Mouse (Mus musculus) hindbrain, embryonic 13.5 days (tissue): ENCODE measurements around the gene Slc22a16. TPM values are rescaled to one million over a fixed set of nuclear protein-coding genes. Genes with fewer than 3 reads are reported as not detected.
"Not testable (repeated sequence)": the region's sequence is repeated elsewhere in the genome, so short reads cannot be mapped to it uniquely, and the experiment has no call there.

Experiments used
- ATAC-seq: fragments of 200-750 bp; cut with Nextera tagmentation; 2 replicates; pipeline ENCODE4 v1.8.0; 2017; ENCODE audit warnings: moderate TSS enrichment; ENCODE audit not compliant: low FRiP score
- H3K27ac ChIP-seq: fragments of 300-500 bp; sonication (generic); 2 replicates; pipeline ENCODE4 v1.5.1; 2015; ENCODE audit warnings: inconsistent platforms, mild to moderate bottlenecking, moderate library complexity
- H3K27me3 ChIP-seq: fragments of 300-500 bp; sonication (generic); 2 replicates; pipeline ENCODE4 v1.6.1; 2015; ENCODE audit warnings: mild to moderate bottlenecking, inconsistent platforms
- H3K36me3 ChIP-seq: fragments of 300-500 bp; sonication (generic); 2 replicates; pipeline ENCODE4 v1.6.1; 2015; ENCODE audit warnings: mild to moderate bottlenecking, inconsistent platforms
- H3K4me1 ChIP-seq: fragments of 300-500 bp; sonication (generic); replicated peaks from 2 replicates; pipeline ENCODE4 v1.6.1; 2015; ENCODE audit warnings: inconsistent platforms
- H3K4me2 ChIP-seq: fragments of 300-500 bp; sonication (generic); 2 replicates; pipeline ENCODE4 v1.6.1; 2015; ENCODE audit warnings: inconsistent platforms, mild to moderate bottlenecking, moderate library complexity
- H3K4me3 ChIP-seq: fragments of 300-500 bp; sonication (generic); 2 replicates; pipeline ENCODE4 v1.5.1; 2015; ENCODE audit warnings: mild to moderate bottlenecking, inconsistent platforms
- H3K9ac ChIP-seq: fragments of 300-500 bp; sonication (generic); 2 replicates; pipeline ENCODE4 v1.6.1; 2015; ENCODE audit warnings: mild to moderate bottlenecking, inconsistent platforms
- H3K9me3 ChIP-seq: fragments of 300-500 bp; sonication (generic); 2 replicates; pipeline ENCODE4 v1.6.1; 2016; ENCODE audit warnings: inconsistent platforms
- WGBS: fragments of 180-500 bp; shearing (Covaris S2); methylation state at CpG from one replicate; pipeline ENCODE4 v1.1.7; 2015; 5-methylcytosine and 5-hydroxymethylcytosine counted together
- polyA plus RNA-seq: library from polyadenylated mRNA; unstranded; fragments of >200 nt; fragmentation: Nextera tagmentation; extraction: Ambion mirVana; gene quantifications from 2 replicates; pipeline ENCODE4 v1.2.1, GENCODE M21; 2015

Gene Slc22a16
- polyA plus RNA-seq, 1 experiment from 2014 or later: not detected

- H3K4me1 ChIP-seq, H3K27ac ChIP-seq, H3K4me2 ChIP-seq, ATAC-seq, H3K36me3 ChIP-seq, H3K4me3 ChIP-seq, H3K9me3 ChIP-seq, H3K27me3 ChIP-seq, H3K9ac ChIP-seq: not testable (repeated sequence)
- 87% methylated on average over 4 of the region's 4 CpGs for WGBS
Measured at GRCm38 (mm10) chr10:40532586-40532985, 37.5 kb upstream of the Slc22a16 start.

GRCm38 (mm10) chr10:40541351-40541750 lies 28.8 kb upstream of the Slc22a16 start:
- Histone ChIP-seq H3K4me2 (no peak overlapping the region), H3K36me3 (no peaks in the 10 kb centered on the region), H3K27me3 (no peaks in the 10 kb centered on the region), H3K9ac (no peak overlapping the region), H3K4me1 (no peaks in the 10 kb centered on the region), H3K9me3 (0 out of 2 replicates have a peak, but pooled peaks cover 5% of the 10 kb centered on the region), H3K4me3 (no peak overlapping the region), H3K27ac (no peak overlapping the region)
- ATAC-seq: no peak
- 75% methylated on average over 6 of the region's 6 CpGs for WGBS

- no peaks in the 10 kb centered on the region for H3K27me3 ChIP-seq
- no peak overlapping the region for H3K4me2 ChIP-seq
- WGBS: 79% methylated on average over 2 of the region's 2 CpGs
- ATAC-seq: no peak
- H3K4me3 ChIP-seq: no peak overlapping the region
- no peak overlapping the region for H3K9ac ChIP-seq
- H3K27ac ChIP-seq: no peak overlapping the region
- H3K9me3 ChIP-seq: no peaks in the 10 kb centered on the region
- H3K4me1 ChIP-seq: no peaks in the 10 kb centered on the region
- H3K36me3 ChIP-seq: no peaks in the 10 kb centered on the region
Measured at GRCm38 (mm10) chr10:40549317-40549716, 20.8 kb upstream of the Slc22a16 start.

GRCm38 (mm10) chr10:40551801-40552200 lies 18.3 kb upstream of the Slc22a16 start:
- WGBS: 83% methylated on average over 2 of the region's 2 CpGs
- ATAC-seq: no peak
- Histone ChIP-seq H3K4me3 (no peak overlapping the region), H3K9me3 (no peaks in the 10 kb centered on the region), H3K9ac (no peak overlapping the region), H3K27me3 (no peaks in the 10 kb centered on the region), H3K4me1 (no peaks in the 10 kb centered on the region), H3K36me3 (no peaks in the 10 kb centered on the region), H3K4me2 (no peak overlapping the region), H3K27ac (no peak overlapping the region)

GRCm38 (mm10) chr10:40565695-40566094 lies 4.4 kb upstream of the Slc22a16 start:
- H3K36me3 ChIP-seq, ATAC-seq, H3K4me2 ChIP-seq, H3K4me1 ChIP-seq, H3K4me3 ChIP-seq, H3K27me3 ChIP-seq, H3K9me3 ChIP-seq, H3K9ac ChIP-seq, H3K27ac ChIP-seq: not testable (repeated sequence)
- WGBS: 98% methylated on average over 6 of the region's 6 CpGs

GRCm38 (mm10) chr10:40575912-40576634 lies 5.9 kb downstream of the Slc22a16 start:
- Histone ChIP-seq H3K36me3 (no peaks in the 10 kb centered on the region), H3K9me3 (peaks cover 3% of the 10 kb centered on the region; the same call in 1 of the 2 replicates), H3K9ac (no peak overlapping the region), H3K27me3 (no peaks in the 10 kb centered on the region), H3K4me3 (no peak overlapping the region), H3K4me1 (no peaks in the 10 kb centered on the region), H3K4me2 (no peak overlapping the region), H3K27ac (no peak overlapping the region)
- WGBS: 89% methylated on average over 7 of the region's 7 CpGs
- no peak for ATAC-seq

GRCm38 (mm10) chr10:40583584-40584255 lies 13.6 kb downstream of the Slc22a16 start:
- no peaks in the 10 kb centered on the region for H3K36me3 ChIP-seq
- no peak overlapping the region for H3K9ac ChIP-seq
- H3K4me1 ChIP-seq: no peaks in the 10 kb centered on the region
- H3K9me3 ChIP-seq: peaks cover 3% of the 10 kb centered on the region; the same call in 1 of the 2 replicates
- no peaks in the 10 kb centered on the region for H3K27me3 ChIP-seq
- ATAC-seq: no peak
- H3K4me3 ChIP-seq: no peak overlapping the region
- H3K4me2 ChIP-seq: no peak overlapping the region
- 86% methylated on average over 8 of the region's 8 CpGs for WGBS
- H3K27ac ChIP-seq: no peak overlapping the region

- Histone ChIP-seq H3K36me3 (no peaks in the 10 kb centered on the region), H3K9ac (no peak overlapping the region), H3K4me3 (no peak overlapping the region), H3K4me2 (no peak overlapping the region), H3K27me3 (no peaks in the 10 kb centered on the region), H3K4me1 (no peaks in the 10 kb centered on the region), H3K9me3 (no peaks in the 10 kb centered on the region), H3K27ac (no peak overlapping the region)
- WGBS: 75% methylated on average over 7 of the region's 7 CpGs
- no peak for ATAC-seq
Measured at GRCm38 (mm10) chr10:40592186-40592585, 22.1 kb downstream of the Slc22a16 start.

- no peak overlapping the region for H3K4me2 ChIP-seq
- ATAC-seq: no peak
- H3K9me3 ChIP-seq: no peaks in the 10 kb centered on the region
- no peak overlapping the region for H3K4me3 ChIP-seq
- H3K9ac ChIP-seq: no peak overlapping the region
- no peaks in the 10 kb centered on the region for H3K27me3 ChIP-seq
- whole genome bisulfite sequencing: 93% methylated on average over 3 of the region's 3 CpGs
- H3K27ac ChIP-seq: no peak overlapping the region
- no peaks in the 10 kb centered on the region for H3K4me1 ChIP-seq
- H3K36me3 ChIP-seq: no peaks in the 10 kb centered on the region
Measured at GRCm38 (mm10) chr10:40597177-40597576, 27.0 kb downstream of the Slc22a16 start.

GRCm38 (mm10) chr10:40604706-40605394 lies 34.7 kb downstream of the Slc22a16 start:
- H3K9ac ChIP-seq: no peak overlapping the region
- no peaks in the 10 kb centered on the region for H3K27me3 ChIP-seq
- no peak for ATAC-seq
- no peak overlapping the region for H3K4me3 ChIP-seq
- H3K4me2 ChIP-seq: no peak overlapping the region
- H3K9me3 ChIP-seq: peaks cover 13% of the 10 kb centered on the region; the same call in 1 of the 2 replicates
- 63% methylated on average over 6 of the region's 6 CpGs for WGBS
- no peaks in the 10 kb centered on the region for H3K4me1 ChIP-seq
- H3K27ac ChIP-seq: no peak overlapping the region
- no peaks in the 10 kb centered on the region for H3K36me3 ChIP-seq

- Histone ChIP-seq H3K27ac (no peak overlapping the region), H3K9me3 (no peaks in the 10 kb centered on the region), H3K4me2 (no peak overlapping the region), H3K4me1 (no peaks in the 10 kb centered on the region), H3K9ac (no peak overlapping the region), H3K36me3 (no peaks in the 10 kb centered on the region), H3K27me3 (no peaks in the 10 kb centered on the region), H3K4me3 (no peak overlapping the region)
- ATAC-seq: no peak
Measured at GRCm38 (mm10) chr10:40617973-40618372, 47.8 kb downstream of the Slc22a16 start.

GRCm38 (mm10) chr10:40619760-40620159 lies 49.6 kb downstream of the Slc22a16 start:
- 90% methylated on average over 1 of the region's 1 CpGs for WGBS
- Histone ChIP-seq H3K36me3 (no peaks in the 10 kb centered on the region), H3K27ac (no peak overlapping the region), H3K9me3 (no peaks in the 10 kb centered on the region), H3K4me2 (no peak overlapping the region), H3K27me3 (no peaks in the 10 kb centered on the region), H3K4me3 (no peak overlapping the region), H3K4me1 (no peaks in the 10 kb centered on the region), H3K9ac (no peak overlapping the region)
- ATAC-seq: no peak
